Mouse (Mus musculus) small intestine, adult 2 months (tissue): ENCODE data around the gene Cntnap5b.

Experiments used
- CTCF ChIP-seq: fragments of 200-500 bp; IDR thresholded peaks from 2 replicates; pipeline ENCODE4 v1.5.1; 2012; ENCODE audit warnings: low read depth, mild to moderate bottlenecking, control low read depth, inconsistent platforms, low read length, moderate library complexity, mixed read lengths; ENCODE audit not compliant: insufficient replicate concordance, insufficient read length; ENCODE audit errors: extremely low read depth
- POLR2A ChIP-seq: fragments of 200-500 bp; IDR thresholded peaks from 2 replicates; pipeline ENCODE4 v1.6.1; 2012; ENCODE audit warnings: low read depth, mild to moderate bottlenecking, control low read depth, inconsistent platforms, low read length, moderate library complexity

- TF ChIP-seq CTCF (no peak), POLR2A (no peak)
Measured at GRCm38 (mm10) chr1:100104343-100104742, 331.8 kb downstream of the Cntnap5b start.
